Mouse (Mus musculus) brain, embryonic 14.5 days (tissue): ENCODE data around the gene Reps2.

Experiments
- CTCF ChIP-seq: fragments of 200-500 bp; IDR thresholded peaks from 2 replicates; pipeline ENCODE4 v1.5.1; 2012; ENCODE audit warnings: inconsistent platforms, mild to moderate bottlenecking, moderate library complexity, borderline replicate concordance; ENCODE audit not compliant: insufficient read depth, insufficient read length; ENCODE audit errors: extremely low read depth
- POLR2A ChIP-seq: fragments of 200-500 bp; IDR thresholded peaks from 2 replicates; pipeline ENCODE4 v1.6.1; 2012; ENCODE audit warnings: mild to moderate bottlenecking, inconsistent platforms, borderline replicate concordance; ENCODE audit not compliant: poor library complexity, insufficient read depth, insufficient read length, severe bottlenecking; ENCODE audit errors: extremely low read depth

DNA sequence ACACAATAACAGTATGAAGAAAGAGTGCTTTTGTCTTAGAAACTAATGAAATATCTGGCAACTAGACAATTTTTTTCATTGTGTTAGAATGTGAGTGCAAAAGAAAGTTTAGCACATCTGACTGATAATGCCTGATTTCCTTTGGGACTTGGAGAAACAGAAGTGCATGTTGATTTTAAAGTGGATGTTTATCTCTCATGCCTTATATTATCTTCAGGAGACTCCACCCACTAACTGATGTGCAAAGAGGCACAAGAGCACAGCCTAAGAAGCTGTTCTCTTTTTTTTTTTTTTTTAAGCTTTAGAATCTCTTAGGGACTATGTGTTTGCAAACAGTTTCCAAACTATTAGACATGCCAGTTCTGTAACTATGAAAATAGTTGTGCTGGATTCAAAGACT is 7.7 kb upstream of the Reps2 start:
- TF ChIP-seq CTCF, result no peak
- TF ChIP-seq POLR2A, result no peak
